16 mouse cellular contexts compared by ENCODE assay signal in genomic region chr3:101154067-101154466, GRCm38 (mm10).
"Had no signal": no experiment of that assay in that cellular context is flagged by ENCODE, and none has a peak within 500 bp of the region (broad histone marks: within the 10 kb centered on the region; RNA-seq: fewer than 3 reads in every experiment).

No protein-coding gene starts in this region.

- H3K4me3 ChIP-seq: liver, embryonic 15.5 days; lung, embryonic 15.5 days; megakaryocyte, embryonic 14.5 days; midbrain, embryonic 13.5 days; midbrain, embryonic 15.5 days; neural tube, embryonic 12.5 days; stomach, embryonic 15.5 days had no signal

- DNase-seq: liver, postnatal 0 days; right cerebral cortex, postnatal 14 days; thymus, adult 2 months; thymus, postnatal 25 days; thymus, postnatal 4 days had no signal

- H3K27me3 ChIP-seq: liver, embryonic 15.5 days; megakaryocyte, embryonic 14.5 days; midbrain, embryonic 13.5 days; midbrain, embryonic 15.5 days; neural tube, embryonic 12.5 days; stomach, embryonic 15.5 days had no signal

- ATAC-seq: liver, postnatal 0 days; lung, postnatal 0 days; midbrain, embryonic 13.5 days; midbrain, embryonic 15.5 days had no signal

- H3K27ac ChIP-seq: liver, embryonic 15.5 days; lung, embryonic 15.5 days; macrophage; midbrain, embryonic 13.5 days; midbrain, embryonic 15.5 days; neural tube, embryonic 12.5 days; stomach, embryonic 15.5 days; stomach, postnatal 0 days had no signal

- H3K4me1 ChIP-seq: liver, embryonic 15.5 days; lung, embryonic 15.5 days; megakaryocyte, embryonic 14.5 days; midbrain, embryonic 13.5 days; midbrain, embryonic 15.5 days; neural tube, embryonic 12.5 days; stomach, embryonic 15.5 days had no signal

- H3K36me3 ChIP-seq: liver, embryonic 15.5 days; lung, embryonic 15.5 days; midbrain, embryonic 13.5 days; midbrain, embryonic 15.5 days; neural tube, embryonic 12.5 days; stomach, embryonic 15.5 days had no signal

- H3K9ac ChIP-seq: liver, embryonic 15.5 days; liver, postnatal 0 days; lung, embryonic 15.5 days; midbrain, embryonic 13.5 days; midbrain, embryonic 15.5 days; neural tube, embryonic 12.5 days; stomach, embryonic 15.5 days had no signal

- H3K4me2 ChIP-seq: liver, embryonic 15.5 days; lung, embryonic 15.5 days; midbrain, embryonic 11.5 days; midbrain, embryonic 13.5 days; midbrain, embryonic 15.5 days; neural tube, embryonic 12.5 days; stomach, embryonic 15.5 days had no signal

- H3K9me3 ChIP-seq: liver, embryonic 15.5 days; lung, embryonic 15.5 days; midbrain, embryonic 15.5 days; stomach, embryonic 15.5 days had no signal
